Mouse (Mus musculus) CH12.LX (cell line): ENCODE results near the gene Epha6.

Experiments
- CTCF ChIP-seq, 2 experiments: IDR thresholded peaks in 1 of 2; conservative IDR thresholded peaks in 1 of 2; 2 replicates each; pipeline ENCODE4 v1.5.1; 2011 to 2012; ENCODE audit warnings: low read depth in 2 of 2, low read length in 2 of 2, improper control_type of control experiment in 1 of 2, inconsistent platforms in 1 of 2, mild to moderate bottlenecking in 1 of 2, moderate library complexity in 1 of 2
- MYC ChIP-seq: IDR thresholded peaks from 2 replicates; pipeline ENCODE4 v1.6.1; 2011; ENCODE audit warnings: low read depth, mild to moderate bottlenecking, improper control_type of control experiment, low read length
- NRF1 ChIP-seq: IDR thresholded peaks from 2 replicates; pipeline ENCODE4 v1.6.1; 2014; ENCODE audit warnings: low read depth, mild to moderate bottlenecking, inconsistent platforms, low read length, improper control_type of control experiment, moderate library complexity

DNA sequence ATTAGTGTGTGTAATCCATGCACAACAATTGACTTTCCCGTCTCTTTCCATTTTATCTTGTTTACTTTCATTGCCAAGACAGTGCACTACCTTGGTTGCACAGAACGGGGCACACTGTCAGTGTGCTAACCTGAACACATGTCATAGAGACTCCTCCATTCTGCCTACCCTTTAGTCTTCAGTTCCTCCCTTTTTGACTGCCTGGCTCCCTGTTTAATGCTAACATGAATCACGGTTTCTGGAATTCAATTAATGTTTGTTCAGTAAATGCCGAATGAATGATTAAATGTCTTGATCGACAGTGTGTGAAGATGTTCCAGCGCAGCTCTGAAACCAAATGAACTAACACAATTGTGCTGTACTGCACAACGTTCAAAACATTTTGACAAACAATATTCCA lies 20.6 kb downstream of the Epha6 start:
- TF ChIP-seq MYC (no peak), CTCF (conservative IDR thresholded peaks at IDR 0.05 in 1 of 2, IDR thresholded peaks at IDR 0.05 in 1 of 2; ENCODE audit: low read depth in 2 of 2, low read length in 2 of 2) (no peak), NRF1 (no peak)
